Mouse (Mus musculus) forebrain, postnatal 0 days (tissue): Measurements from ENCODE around the gene Sdad1. TPM values are rescaled to one million over a fixed set of nuclear protein-coding genes. Genes with fewer than 3 reads are reported as not detected.

Source experiments
- ATAC-seq: fragments of 200-750 bp; cut with Nextera tagmentation; 2 replicates; pipeline ENCODE4 v1.8.0; 2017; ENCODE audit warnings: mild to moderate bottlenecking, moderate library complexity
- DNase-seq: peaks from one replicate; pipeline ENCODE4 v3.0.0-alpha.2; 2015
- H3K27ac ChIP-seq: fragments of 300-500 bp; sonication (generic); 2 replicates; pipeline ENCODE4 v1.5.1; 2014; ENCODE audit warnings: low read depth, mild to moderate bottlenecking, antibody characterized with exemption, low read length, moderate library complexity, mixed read lengths
- H3K27me3 ChIP-seq: fragments of 300-500 bp; sonication (generic); 2 replicates; pipeline ENCODE4 v1.6.1; 2014; ENCODE audit warnings: mild to moderate bottlenecking, low read length, mixed read lengths; ENCODE audit not compliant: insufficient read depth
- H3K36me3 ChIP-seq: fragments of 300-500 bp; sonication (generic); 2 replicates; pipeline ENCODE4 v1.6.1; 2014; ENCODE audit warnings: mild to moderate bottlenecking, moderate library complexity; ENCODE audit not compliant: insufficient read depth
- H3K4me1 ChIP-seq: fragments of 300-500 bp; sonication (generic); 2 replicates; pipeline ENCODE4 v1.6.1; 2014; ENCODE audit warnings: antibody characterized with exemption; ENCODE audit not compliant: insufficient read depth
- H3K4me2 ChIP-seq: fragments of 300-500 bp; sonication (generic); 2 replicates; pipeline ENCODE4 v1.6.1; 2014; ENCODE audit warnings: low read depth, mild to moderate bottlenecking, moderate library complexity
- H3K4me3 ChIP-seq: fragments of 300-500 bp; sonication (generic); 2 replicates; pipeline ENCODE4 v1.5.1; 2014; ENCODE audit warnings: low read depth, low read length, mixed read lengths
- H3K9ac ChIP-seq: fragments of 300-500 bp; sonication (generic); 2 replicates; pipeline ENCODE4 v1.6.1; 2014; ENCODE audit warnings: mild to moderate bottlenecking
- H3K9me3 ChIP-seq: fragments of 300-500 bp; sonication (generic); 2 replicates; pipeline ENCODE4 v1.6.1; 2016; ENCODE audit warnings: low read length
- CTCF ChIP-seq: sonication (generic); IDR thresholded peaks from 2 replicates; pipeline ENCODE4 v1.5.1; 2016; ENCODE audit warnings: antibody characterized with exemption, control low read depth, low read depth
- WGBS: fragments of 180-500 bp; shearing (Covaris S2); extraction: QIAGEN DNeasy Blood & Tissue Kit; methylation state at CpG from one replicate; pipeline ENCODE4 v1.1.7; 2014; 5-methylcytosine and 5-hydroxymethylcytosine counted together
- polyA plus RNA-seq: library from polyadenylated mRNA; unstranded; fragments of >200 nt; fragmentation: Nextera tagmentation; extraction: Ambion mirVana; gene quantifications from 2 replicates; pipeline ENCODE4 v1.2.1, GENCODE M21; 2015
- total RNA-seq: library from RNA; depleted of rRNA; stranded (reverse); fragments of >200 nt; gene quantifications from 2 replicates; pipeline ENCODE4 v1.2.3, GENCODE M21; 2014

Sdad1 gene
- total and polyA plus RNA-seq, 2 experiments from 2014 or later: 27.9 to 32.0 TPM

DNA sequence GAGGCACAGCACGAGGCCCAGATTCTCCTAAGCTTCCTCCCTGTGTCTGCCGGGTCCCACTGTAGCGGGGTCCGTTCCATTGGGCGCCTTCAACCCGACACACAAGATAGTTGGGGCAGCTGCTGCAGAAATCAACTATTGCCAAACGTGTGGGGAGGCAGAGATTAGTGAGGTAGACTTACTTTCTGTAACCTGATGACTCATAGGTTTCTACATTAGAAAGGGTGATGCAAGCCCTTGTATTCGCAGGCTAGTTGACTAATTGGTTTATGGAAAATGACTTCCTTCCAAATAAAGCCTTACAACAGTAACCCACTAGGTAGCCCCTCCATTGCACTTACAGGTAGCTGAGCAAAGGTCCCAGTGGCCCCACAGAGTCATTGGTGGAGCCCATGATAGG is 47.6 kb downstream of the Sdad1 start:
- Histone ChIP-seq H3K4me1 (0 out of 2 replicates have a peak, but pooled peaks cover 2% of the 10 kb centered on the region), H3K36me3 (no peaks in the 10 kb centered on the region), H3K9me3 (no peaks in the 10 kb centered on the region), H3K27me3 (no peaks in the 10 kb centered on the region), H3K4me2 (no peak overlapping the region), H3K4me3 (no peak overlapping the region), H3K27ac (no peak overlapping the region), H3K9ac (no peak overlapping the region)
- ATAC-seq (no peak), DNase-seq (no peak)
- 93% methylated on average over 8 of the region's 8 CpGs for WGBS
- no peak for TF ChIP-seq CTCF

DNA sequence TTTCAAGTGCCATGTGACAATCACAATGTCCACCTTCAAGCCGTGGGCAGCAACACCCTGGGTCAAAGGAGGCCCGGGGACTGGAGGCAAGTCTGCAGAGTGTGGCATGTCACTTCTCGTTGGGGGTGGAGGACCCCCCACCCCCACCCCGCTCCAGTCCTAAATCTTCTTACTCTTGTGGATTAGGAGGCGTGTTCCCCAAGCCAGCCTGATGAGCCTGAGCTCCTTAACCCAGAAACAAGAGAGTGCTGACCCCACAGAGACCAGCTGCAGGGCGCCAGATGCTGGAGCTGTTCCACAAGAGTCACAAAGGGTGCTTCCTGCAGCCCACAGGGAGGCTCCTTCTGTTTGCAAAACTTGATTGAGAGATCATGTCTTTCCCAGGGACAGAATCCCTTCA is 54.1 kb downstream of the Sdad1 start, which contains the start of gene Ppef2:
Gene Ppef2 (minus strand): TSS at position 61 of the 400 bp plus-strand sequence.
- Histone ChIP-seq H3K9me3 (no peaks in the 10 kb centered on the region), H3K9ac (no peak within 1 kb of the TSS), H3K36me3 (no peaks in the 10 kb centered on the region), H3K27ac (no peak within 1 kb of the TSS), H3K4me3 (no peak within 1 kb of the TSS), H3K27me3 (no peaks in the 10 kb centered on the region), H3K4me1 (no peaks in the 10 kb centered on the region), H3K4me2 (no peak within 1 kb of the TSS)
- 19% methylated on average over 6 of the region's 6 CpGs for WGBS
- TF ChIP-seq CTCF: no peak
- DNase-seq (no peak), ATAC-seq (no peak)

DNA sequence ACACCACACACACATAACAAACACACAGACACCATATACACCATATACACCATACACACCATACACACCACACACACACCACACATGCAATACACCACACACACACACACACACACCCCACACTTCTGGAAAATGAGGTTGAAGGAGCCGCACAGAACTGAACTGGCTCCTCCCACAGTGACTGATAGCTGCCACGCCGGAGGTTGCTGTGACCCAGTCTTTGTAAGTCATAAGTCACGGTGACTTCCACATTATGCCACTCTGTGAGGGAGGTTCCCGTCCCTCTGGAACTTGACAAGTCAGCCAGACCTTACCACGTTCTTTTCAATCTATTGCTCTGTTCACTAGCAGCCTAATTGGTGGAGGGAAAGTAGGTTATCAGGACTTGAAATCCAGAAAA is 55.8 kb downstream of the Sdad1 start:
- H3K27ac ChIP-seq: no peak overlapping the region
- no peak overlapping the region for H3K4me2 ChIP-seq
- H3K4me1 ChIP-seq: no peaks in the 10 kb centered on the region
- WGBS: 78% methylated on average over 6 of the region's 6 CpGs
- TF ChIP-seq CTCF: no peak
- no peak overlapping the region for H3K9ac ChIP-seq
- no peak for DNase-seq
- H3K9me3 ChIP-seq: no peaks in the 10 kb centered on the region
- no peaks in the 10 kb centered on the region for H3K36me3 ChIP-seq
- no peak overlapping the region for H3K4me3 ChIP-seq
- no peak for ATAC-seq
- H3K27me3 ChIP-seq: no peaks in the 10 kb centered on the region

DNA sequence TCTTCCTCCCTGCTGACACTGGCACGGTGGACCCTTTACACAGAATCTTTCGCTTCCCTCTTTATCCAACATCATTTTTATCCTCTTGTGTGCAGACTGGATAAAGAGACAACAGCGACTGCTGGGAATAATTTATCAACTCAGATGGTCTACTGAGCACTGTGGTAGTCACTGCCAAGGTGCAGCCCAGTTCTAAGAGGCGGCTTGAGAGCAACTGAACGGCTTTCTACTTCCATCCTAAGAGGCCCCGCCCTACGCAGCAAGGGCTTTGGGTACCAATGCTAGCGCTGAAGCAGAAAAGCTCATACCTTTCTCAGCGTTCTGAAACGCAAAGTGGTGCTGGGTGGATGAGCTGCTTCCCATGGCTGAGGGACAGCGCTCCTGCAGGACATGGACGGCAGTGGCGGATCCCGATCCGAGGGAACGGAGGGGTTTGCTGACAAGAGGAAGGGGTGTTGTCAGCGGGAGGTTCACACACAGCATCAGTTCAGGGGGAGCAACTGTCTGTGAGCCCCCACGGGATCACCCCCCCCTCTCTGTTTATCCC is 57.4 kb downstream of the Sdad1 start:
- Histone ChIP-seq H3K4me3 (0 out of 2 replicates have a peak overlapping the region, but pooled peaks have one; percentile 5), H3K4me2 (peak overlapping the region; percentile 40), H3K36me3 (no peaks in the 10 kb centered on the region), H3K9me3 (no peaks in the 10 kb centered on the region), H3K9ac (peak overlapping the region; percentile 39), H3K4me1 (no peaks in the 10 kb centered on the region), H3K27ac (no peak overlapping the region), H3K27me3 (no peaks in the 10 kb centered on the region)
- DNase-seq (peak; percentile 59), ATAC-seq (peak; percentile 91)
- peak; percentile 81 for TF ChIP-seq CTCF
- 14% methylated on average over 18 of the region's 18 CpGs for WGBS

DNA sequence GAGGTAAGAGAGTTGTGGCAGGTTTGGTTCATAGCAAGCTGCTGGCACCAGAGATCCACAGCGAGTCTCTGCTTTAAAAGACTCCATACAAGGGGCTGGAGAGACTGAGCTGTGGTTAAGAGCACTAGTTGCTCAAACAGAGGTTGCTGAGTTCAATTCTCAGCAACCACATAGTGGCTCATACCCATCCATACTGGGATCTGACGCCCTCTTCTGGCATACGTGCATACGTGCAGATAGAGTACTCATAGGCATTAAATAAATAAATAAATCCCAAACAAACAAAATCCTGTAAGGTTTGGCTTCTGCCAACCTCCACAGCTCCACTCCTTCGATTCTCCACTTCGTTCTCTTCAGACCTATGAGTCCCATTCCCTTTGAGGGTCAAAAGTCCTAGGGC is 58.2 kb downstream of the Sdad1 start:
- TF ChIP-seq CTCF: no peak
- ATAC-seq (no peak), DNase-seq (no peak)
- Histone ChIP-seq H3K27me3 (no peaks in the 10 kb centered on the region), H3K9ac (no peak overlapping the region), H3K27ac (no peak overlapping the region), H3K4me2 (no peak overlapping the region), H3K4me3 (no peak overlapping the region), H3K36me3 (no peaks in the 10 kb centered on the region), H3K9me3 (no peaks in the 10 kb centered on the region), H3K4me1 (no peaks in the 10 kb centered on the region)
- WGBS: 92% methylated on average over 6 of the region's 6 CpGs

DNA sequence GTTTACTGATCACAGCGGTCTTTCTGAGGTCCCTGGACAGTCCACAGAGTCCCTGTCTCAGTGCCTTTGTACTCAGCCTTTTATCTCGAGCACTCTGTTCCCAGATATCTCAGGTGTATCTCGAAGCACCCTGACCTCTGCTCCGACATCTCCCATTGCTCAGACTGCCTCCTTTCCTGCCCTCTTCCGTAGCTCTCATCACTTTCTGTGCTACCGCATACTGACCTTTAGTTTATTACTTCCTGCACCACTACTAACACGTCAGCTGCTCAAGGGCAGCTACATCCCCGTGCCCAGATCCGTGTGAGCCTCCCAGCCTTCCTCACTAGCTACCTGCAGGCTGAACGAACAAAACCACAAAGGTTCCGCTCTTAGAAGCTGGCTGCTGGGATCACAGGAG is 61.7 kb downstream of the Sdad1 start:
- WGBS: 88% methylated on average over 11 of the region's 11 CpGs
- no peaks in the 10 kb centered on the region for H3K27me3 ChIP-seq
- H3K4me1 ChIP-seq: no peaks in the 10 kb centered on the region
- no peak for ATAC-seq
- no peak for DNase-seq
- no peak overlapping the region for H3K27ac ChIP-seq
- no peak overlapping the region for H3K4me2 ChIP-seq
- no peak overlapping the region for H3K9ac ChIP-seq
- no peaks in the 10 kb centered on the region for H3K36me3 ChIP-seq
- no peaks in the 10 kb centered on the region for H3K9me3 ChIP-seq
- TF ChIP-seq CTCF: no peak
- H3K4me3 ChIP-seq: no peak overlapping the region

DNA sequence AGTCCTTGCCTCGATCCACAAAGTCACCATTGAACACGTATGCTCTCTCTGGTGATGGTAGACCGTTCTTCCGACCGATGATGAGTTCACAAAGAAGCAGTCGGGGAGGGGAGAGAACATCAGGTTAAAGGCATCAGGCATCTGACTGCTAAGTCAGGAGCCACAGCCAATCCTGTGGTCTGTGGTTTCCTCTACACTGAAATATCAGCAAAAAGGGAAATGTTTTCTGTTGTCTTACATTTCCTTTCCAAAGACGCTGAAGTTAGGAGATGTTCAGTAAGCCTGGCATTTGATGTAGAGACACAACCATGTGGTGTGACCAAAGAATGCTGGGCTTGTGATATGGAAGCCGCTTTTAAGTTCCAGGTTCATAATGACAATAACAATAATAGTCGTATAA is 64.8 kb downstream of the Sdad1 start:
- Histone ChIP-seq H3K9me3 (no peaks in the 10 kb centered on the region), H3K4me2 (no peak overlapping the region), H3K4me1 (no peaks in the 10 kb centered on the region), H3K27ac (no peak overlapping the region), H3K4me3 (no peak overlapping the region), H3K27me3 (no peaks in the 10 kb centered on the region), H3K9ac (no peak overlapping the region), H3K36me3 (no peaks in the 10 kb centered on the region)
- no peak for ATAC-seq
- TF ChIP-seq CTCF: no peak
- WGBS: 94% methylated on average over 9 of the region's 9 CpGs
- no peak for DNase-seq
